Mouse (Mus musculus): ENCODE results near the gene Wnk1. TPM values are rescaled to one million over a fixed set of nuclear protein-coding genes. Genes with fewer than 3 reads are reported as not detected.

The Wnk1 gene
- polyA plus RNA-seq, 1 experiment from 2014 or later: 77.0 TPM

- no peak overlapping the region for H3K27ac ChIP-seq (ENCODE audit: low read depth, low read length)
- H3K4me3 ChIP-seq (ENCODE audit: low read depth, low read length): no peak overlapping the region
- no peaks in the 10 kb centered on the region for H3K4me1 ChIP-seq (replicated peaks; ENCODE audit: control insufficient read depth, insufficient read depth, low read length)
- no peak for DNase-seq (ENCODE audit: low spot score)
- H3K27me3 ChIP-seq (ENCODE audit: control insufficient read depth, insufficient read depth, low read length): no peaks in the 10 kb centered on the region
- no peak overlapping the region for H3K4me2 ChIP-seq (ENCODE audit: low read depth, low read length, severe bottlenecking)
- 88% methylated on average over 6 of the region's 6 CpGs for WGBS
- no peak for ATAC-seq (replicated peaks; ENCODE audit: low FRiP score)
- no peaks in the 10 kb centered on the region for H3K36me3 ChIP-seq (ENCODE audit: control insufficient read depth, insufficient read depth, low read length)
- H3K9ac ChIP-seq (ENCODE audit: low read length): no peak overlapping the region
- no peaks in the 10 kb centered on the region for H3K9me3 ChIP-seq (ENCODE audit: control insufficient read depth, low read length)
Observed at GRCm38 (mm10) chr6:120054412-120054811, 15.9 kb upstream of the Wnk1 start.

GRCm38 (mm10) chr6:120047705-120048292 lies 9.3 kb upstream of the Wnk1 start:
- H3K9me3 ChIP-seq (ENCODE audit: control insufficient read depth, low read length): no peaks in the 10 kb centered on the region
- no peaks in the 10 kb centered on the region for H3K27me3 ChIP-seq (ENCODE audit: control insufficient read depth, insufficient read depth, low read length)
- 86% methylated on average over 7 of the region's 7 CpGs for WGBS
- H3K9ac ChIP-seq (ENCODE audit: low read length): no peak overlapping the region
- no peaks in the 10 kb centered on the region for H3K36me3 ChIP-seq (ENCODE audit: control insufficient read depth, insufficient read depth, low read length)
- ATAC-seq (replicated peaks; ENCODE audit: low FRiP score) (no peak), DNase-seq (ENCODE audit: low spot score) (no peak)
- no peaks in the 10 kb centered on the region for H3K4me1 ChIP-seq (replicated peaks; ENCODE audit: control insufficient read depth, insufficient read depth, low read length)
- H3K4me3 ChIP-seq (ENCODE audit: low read depth, low read length): no peak overlapping the region
- H3K4me2 ChIP-seq (ENCODE audit: low read depth, low read length, severe bottlenecking): no peak overlapping the region
- no peak overlapping the region for H3K27ac ChIP-seq (ENCODE audit: low read depth, low read length)

GRCm38 (mm10) chr6:120045406-120045805 lies 6.9 kb upstream of the Wnk1 start:
- ATAC-seq (replicated peaks; ENCODE audit: low FRiP score): no peak
- no peak overlapping the region for H3K4me3 ChIP-seq (ENCODE audit: low read depth, low read length)
- H3K9ac ChIP-seq (ENCODE audit: low read length): no peak overlapping the region
- DNase-seq (ENCODE audit: low spot score): no peak
- H3K4me1 ChIP-seq (replicated peaks; ENCODE audit: control insufficient read depth, insufficient read depth, low read length): no peaks in the 10 kb centered on the region
- no peak overlapping the region for H3K27ac ChIP-seq (ENCODE audit: low read depth, low read length)
- WGBS: 80% methylated on average over 4 of the region's 4 CpGs
- H3K4me2 ChIP-seq (ENCODE audit: low read depth, low read length, severe bottlenecking): no peak overlapping the region
- H3K9me3 ChIP-seq (ENCODE audit: control insufficient read depth, low read length): no peaks in the 10 kb centered on the region
- no peaks in the 10 kb centered on the region for H3K27me3 ChIP-seq (ENCODE audit: control insufficient read depth, insufficient read depth, low read length)
- no peaks in the 10 kb centered on the region for H3K36me3 ChIP-seq (ENCODE audit: control insufficient read depth, insufficient read depth, low read length)

- WGBS: 79% methylated on average over 1 of the region's 1 CpGs
- Histone ChIP-seq H3K4me1 (replicated peaks; ENCODE audit: control insufficient read depth, insufficient read depth, low read length) (no peaks in the 10 kb centered on the region), H3K9me3 (ENCODE audit: control insufficient read depth, low read length) (no peaks in the 10 kb centered on the region), H3K9ac (ENCODE audit: low read length) (no peak overlapping the region), H3K36me3 (ENCODE audit: control insufficient read depth, insufficient read depth, low read length) (no peaks in the 10 kb centered on the region), H3K27ac (ENCODE audit: low read depth, low read length) (no peak overlapping the region), H3K4me2 (ENCODE audit: low read depth, low read length, severe bottlenecking) (no peak overlapping the region), H3K27me3 (ENCODE audit: control insufficient read depth, insufficient read depth, low read length) (no peaks in the 10 kb centered on the region), H3K4me3 (ENCODE audit: low read depth, low read length) (no peak overlapping the region)
- no peak for DNase-seq (ENCODE audit: low spot score)
- no peak for ATAC-seq (replicated peaks; ENCODE audit: low FRiP score)
Observed at GRCm38 (mm10) chr6:120042632-120043220, 4.3 kb upstream of the Wnk1 start.

- 89% methylated on average over 4 of the region's 4 CpGs for WGBS
Observed at GRCm38 (mm10) chr6:120040557-120040857, 2.0 kb upstream of the Wnk1 start.

GRCm38 (mm10) chr6:120039668-120040556 lies 1.4 kb upstream of the Wnk1 start:
- peak overlapping the region; percentile 91 for H3K4me2 ChIP-seq (ENCODE audit: low read depth, low read length, severe bottlenecking)
- peaks cover 2% of the 10 kb centered on the region; the same call in 1 of the 2 replicates for H3K4me1 ChIP-seq (replicated peaks; ENCODE audit: control insufficient read depth, insufficient read depth, low read length)
- peak; percentile 89 for DNase-seq (ENCODE audit: low spot score)
- 3% methylated on average over 24 of the region's 24 CpGs for WGBS
- 0 out of 2 replicates have a peak, but pooled peaks have one; percentile 8 for ATAC-seq (replicated peaks; ENCODE audit: low FRiP score)
- no peaks in the 10 kb centered on the region for H3K9me3 ChIP-seq (ENCODE audit: control insufficient read depth, low read length)
- no peak overlapping the region for H3K27ac ChIP-seq (ENCODE audit: low read depth, low read length)
- no peaks in the 10 kb centered on the region for H3K36me3 ChIP-seq (ENCODE audit: control insufficient read depth, insufficient read depth, low read length)
- peak overlapping the region; percentile 53 for H3K9ac ChIP-seq (ENCODE audit: low read length)
- no peaks in the 10 kb centered on the region for H3K27me3 ChIP-seq (ENCODE audit: control insufficient read depth, insufficient read depth, low read length)
- H3K4me3 ChIP-seq (ENCODE audit: low read depth, low read length): peak overlapping the region; percentile 91

More at GRCm38 (mm10) chr6:120040557-120040857, 2.0 kb upstream of the Wnk1 start:
- DNase-seq (ENCODE audit: low spot score) (no peak), ATAC-seq (replicated peaks; ENCODE audit: low FRiP score) (no peak)
- H3K4me2 ChIP-seq (ENCODE audit: low read depth, low read length, severe bottlenecking): no peak overlapping the region
- no peak overlapping the region for H3K27ac ChIP-seq (ENCODE audit: low read depth, low read length)
- no peaks in the 10 kb centered on the region for H3K27me3 ChIP-seq (ENCODE audit: control insufficient read depth, insufficient read depth, low read length)
- peaks cover 2% of the 10 kb centered on the region; the same call in 1 of the 2 replicates for H3K4me1 ChIP-seq (replicated peaks; ENCODE audit: control insufficient read depth, insufficient read depth, low read length)
- H3K9me3 ChIP-seq (ENCODE audit: control insufficient read depth, low read length): no peaks in the 10 kb centered on the region
- H3K9ac ChIP-seq (ENCODE audit: low read length): no peak overlapping the region
- H3K36me3 ChIP-seq (ENCODE audit: control insufficient read depth, insufficient read depth, low read length): no peaks in the 10 kb centered on the region
- H3K4me3 ChIP-seq (ENCODE audit: low read depth, low read length): no peak overlapping the region

- peak; percentile 66 for DNase-seq (ENCODE audit: low spot score)
- Histone ChIP-seq H3K27ac (ENCODE audit: low read depth, low read length) (peak overlapping the region; percentile 60), H3K4me2 (ENCODE audit: low read depth, low read length, severe bottlenecking) (peak overlapping the region; percentile 91), H3K9ac (ENCODE audit: low read length) (peak overlapping the region; percentile 50; the same call in 1 of the 2 replicates), H3K27me3 (ENCODE audit: control insufficient read depth, insufficient read depth, low read length) (no peaks in the 10 kb centered on the region), H3K4me3 (ENCODE audit: low read depth, low read length) (peak overlapping the region; percentile 91), H3K9me3 (ENCODE audit: control insufficient read depth, low read length) (no peaks in the 10 kb centered on the region), H3K36me3 (ENCODE audit: control insufficient read depth, insufficient read depth, low read length) (no peaks in the 10 kb centered on the region), H3K4me1 (replicated peaks; ENCODE audit: control insufficient read depth, insufficient read depth, low read length) (peaks cover 2% of the 10 kb centered on the region; the same call in 1 of the 2 replicates)
- under 1% methylated on average over 9 of the region's 9 CpGs for WGBS
- ATAC-seq (replicated peaks; ENCODE audit: low FRiP score): no peak
Observed at GRCm38 (mm10) chr6:120039256-120039563, 738 bp upstream of the Wnk1 start.

GRCm38 (mm10) chr6:120037636-120038365 lies 671 bp downstream of the Wnk1 start:
- H3K36me3 ChIP-seq (ENCODE audit: control insufficient read depth, insufficient read depth, low read length): no peaks in the 10 kb centered on the region
- under 1% methylated on average over 62 of the region's 85 CpGs for WGBS
- no peaks in the 10 kb centered on the region for H3K27me3 ChIP-seq (ENCODE audit: control insufficient read depth, insufficient read depth, low read length)
- peak overlapping the region; percentile 91 for H3K4me3 ChIP-seq (ENCODE audit: low read depth, low read length)
- H3K9ac ChIP-seq (ENCODE audit: low read length): peak overlapping the region; percentile 90
- peak overlapping the region; percentile 97 for H3K27ac ChIP-seq (ENCODE audit: low read depth, low read length)
- ATAC-seq (replicated peaks; ENCODE audit: low FRiP score) (peak; percentile 75), DNase-seq (ENCODE audit: low spot score) (peak; percentile 84)
- peaks cover 2% of the 10 kb centered on the region; the same call in 1 of the 2 replicates for H3K4me1 ChIP-seq (replicated peaks; ENCODE audit: control insufficient read depth, insufficient read depth, low read length)
- H3K9me3 ChIP-seq (ENCODE audit: control insufficient read depth, low read length): no peaks in the 10 kb centered on the region
- peak overlapping the region; percentile 73 for H3K4me2 ChIP-seq (ENCODE audit: low read depth, low read length, severe bottlenecking)

All from forebrain, embryonic 11.5 days (tissue).